Mouse (Mus musculus) heart, postnatal 10 days (tissue): ENCODE results near the gene Flnb. TPM values are rescaled to one million over a fixed set of nuclear protein-coding genes. Genes with fewer than 3 reads are reported as not detected.

Experiments
- DNase-seq, 2 experiments: peaks; one replicate each; pipeline ENCODE4 v3.0.0; 2021
- intact Hi-C: fragments of 180-260 bp; cut with DNase I; formaldehyde crosslinking; loops from one replicate; pipeline ENCODE4 v1.15.1; 2025
- total RNA-seq, 2 experiments: library from RNA; stranded (reverse); gene quantifications; 2 replicates each; pipeline ENCODE4 v1.2.3; 2021

The Flnb gene
- total RNA-seq, 2 experiments from 2014 or later, result 40.5 to 43.6 TPM

- intact Hi-C loops, result loop anchor here (5.0 kb wide), 1 partner anchor 120 kb away; the partner anchor contains the start of gene Flnb
These were observed 119.4 kb downstream of the Flnb start for GRCm38 (mm10) chr14:7937052-7937630.

GRCm38 (mm10) chr14:7938809-7939784 lies 121.3 kb downstream of the Flnb start:
- DNase-seq, result no peak
- intact Hi-C loops, result loop anchor here (5.0 kb wide), 1 partner anchor 122 kb away; the partner anchor contains the start of gene Flnb

More at GRCm38 (mm10) chr14:7937052-7937630, 119.4 kb downstream of the Flnb start:
- no peak for DNase-seq

GRCm38 (mm10) chr14:7941413-7941812 lies 123.7 kb downstream of the Flnb start:
- DNase-seq, result no peak
- intact Hi-C loops, result no loop called here

- DNase-seq, result peak; percentile 42 to 46
- intact Hi-C loops, result no loop called here
These were observed 125.5 kb downstream of the Flnb start for GRCm38 (mm10) chr14:7943101-7943800.

- no peak for DNase-seq
- intact Hi-C loops, result no loop called here
These were observed 126.0 kb downstream of the Flnb start for GRCm38 (mm10) chr14:7943801-7944135.

GRCm38 (mm10) chr14:7944349-7945039 lies 126.7 kb downstream of the Flnb start:
- intact Hi-C loops, result no loop called here
- no peak for DNase-seq

- DNase-seq, result no peak
- intact Hi-C loops, result no loop called here
These were observed 127.5 kb downstream of the Flnb start for GRCm38 (mm10) chr14:7945261-7945660.

- DNase-seq, result no peak
- intact Hi-C loops, result loop anchor here (5.0 kb wide), 1 partner anchor 134 kb away; the partner anchor contains the start of gene Flnb
These were observed 133.5 kb downstream of the Flnb start for GRCm38 (mm10) chr14:7951234-7951633.

- intact Hi-C loops, result loop anchor here (5.0 kb wide), 1 partner anchor 135 kb away; the partner anchor contains the start of gene Flnb
These were observed 135.0 kb downstream of the Flnb start for GRCm38 (mm10) chr14:7952610-7953254.

GRCm38 (mm10) chr14:7954071-7954471 lies 136.3 kb downstream of the Flnb start:
- peak in 1 of 2 experiments; percentile 28 for DNase-seq
- intact Hi-C loops, result loop anchor here (5.0 kb wide), 1 partner anchor 137 kb away; the partner anchor contains the start of gene Flnb

More at GRCm38 (mm10) chr14:7952610-7953254, 135.0 kb downstream of the Flnb start:
- DNase-seq, result peak; percentile 73 to 83

- no peak for DNase-seq
These were observed 138.7 kb downstream of the Flnb start for GRCm38 (mm10) chr14:7956427-7956826.

GRCm38 (mm10) chr14:7957049-7957448 lies 139.3 kb downstream of the Flnb start, which contains the start of gene Gm45521:
Gene Gm45521 (plus strand): TSS chr14:7957288.
- intact Hi-C loops, result no loop called here
- DNase-seq, result no peak

More at GRCm38 (mm10) chr14:7956427-7956826, 138.7 kb downstream of the Flnb start:
- intact Hi-C loops, result no loop called here

GRCm38 (mm10) chr14:7960616-7961015 lies 142.9 kb downstream of the Flnb start:
- no peak for DNase-seq
- intact Hi-C loops, result loop anchor here (5.0 to 10.0 kb wide), 2 partner anchors 192 to 294 kb away; partner anchors contain the start of gene Acox2

- DNase-seq, result peak; percentile 52 to 55
- intact Hi-C loops, result loop anchor here (5.0 to 10.0 kb wide), 2 partner anchors 191 to 293 kb away; partner anchors contain the start of gene Acox2
These were observed 144.0 kb downstream of the Flnb start for GRCm38 (mm10) chr14:7961714-7962113.

GRCm38 (mm10) chr14:7962626-7963025 lies 144.9 kb downstream of the Flnb start:
- intact Hi-C loops, result loop anchor here (5.0 to 10.0 kb wide), 2 partner anchors 190 to 292 kb away; partner anchors contain the start of gene Acox2
- no peak for DNase-seq

GRCm38 (mm10) chr14:7963160-7963559 lies 145.4 kb downstream of the Flnb start:
- DNase-seq, result no peak
- intact Hi-C loops, result loop anchor here (5.0 to 10.0 kb wide), 2 partner anchors 189 to 292 kb away; partner anchors contain the start of gene Acox2

- intact Hi-C loops, result loop anchor here (1.0 to 10.0 kb wide), 5 partner anchors 30 to 382 kb away; partner anchors contain the start of genes Acox2 and Dnase1l3
- DNase-seq, result peak; percentile 84 to 88
These were observed 146.6 kb downstream of the Flnb start for GRCm38 (mm10) chr14:7964219-7964889.

GRCm38 (mm10) chr14:7971889-7972493 lies 154.2 kb downstream of the Flnb start:
- DNase-seq, result no peak
- intact Hi-C loops, result no loop called here
